Mouse (Mus musculus): ENCODE results near the gene Wscd2. TPM values are rescaled to one million over a fixed set of nuclear protein-coding genes. Genes with fewer than 3 reads are reported as not detected.

Gene Wscd2
- under 1 TPM in 7 of 26 experiments, not detected in 19; 0.27 to 0.69 (median 0.44) TPM for total RNA-seq (2018; cell fraction: chromatin; rRNA removed)
- under 1 TPM in 8 of 26 experiments, not detected in 18; 0.04 to 0.33 (median 0.11) TPM for total RNA-seq (2018; cell fraction: cytosol; rRNA removed)
- total RNA-seq (2018; cell fraction: nucleus; rRNA removed): under 1 TPM in 8 of 26 experiments, not detected in 18; 0.16 to 0.91 (median 0.24) TPM
- not detected in 3 replicates for polyA plus RNA-seq (2018)

GRCm38 (mm10) chr5:113490033-113490432 lies at the start of gene Wscd2:
TSS of gene Wscd2 (plus strand) at chr5:113490333.
- no peak within 1 kb of the TSS for H3K27ac ChIP-seq
- WGBS (ENCODE audit: missing documents): 74% methylated on average over 5 of the region's 6 CpGs
- no peaks in the 10 kb centered on the region for H3K36me3 ChIP-seq (ENCODE audit: inconsistent target)
- H3K79me2 ChIP-seq (ENCODE audit: inconsistent target): no peaks in the 10 kb centered on the region
- H3K4me3 ChIP-seq (ENCODE audit: inconsistent target): no peak within 1 kb of the TSS

DNA sequence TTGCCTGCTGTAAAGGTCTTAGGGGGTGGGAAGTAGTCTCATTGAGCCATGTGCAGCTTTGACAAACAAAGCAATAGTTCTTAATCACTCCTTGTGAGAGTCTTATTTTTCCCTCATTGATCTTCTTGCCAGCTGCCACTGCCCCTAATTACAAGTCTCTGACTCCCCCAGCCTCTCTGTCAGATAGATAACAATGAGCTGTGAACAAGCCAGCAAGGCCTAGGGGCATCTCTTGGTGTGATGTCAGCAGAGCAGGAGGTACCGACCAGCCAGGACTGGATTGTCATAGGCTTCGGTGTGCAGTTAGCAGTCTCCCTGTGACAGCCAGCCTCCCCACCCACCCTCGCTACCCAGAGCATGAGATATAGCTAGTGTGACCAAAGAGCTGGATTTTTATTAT lies 48.0 kb upstream of the Wscd2 start:
- Histone ChIP-seq H3K36me3 (ENCODE audit: inconsistent target) (no peaks in the 10 kb centered on the region), H3K79me2 (ENCODE audit: inconsistent target) (no peaks in the 10 kb centered on the region), H3K4me3 (ENCODE audit: inconsistent target) (no peak overlapping the region), H3K27ac (no peak overlapping the region)
- 64% methylated on average over 2 of the region's 3 CpGs for WGBS (ENCODE audit: missing documents)

DNA sequence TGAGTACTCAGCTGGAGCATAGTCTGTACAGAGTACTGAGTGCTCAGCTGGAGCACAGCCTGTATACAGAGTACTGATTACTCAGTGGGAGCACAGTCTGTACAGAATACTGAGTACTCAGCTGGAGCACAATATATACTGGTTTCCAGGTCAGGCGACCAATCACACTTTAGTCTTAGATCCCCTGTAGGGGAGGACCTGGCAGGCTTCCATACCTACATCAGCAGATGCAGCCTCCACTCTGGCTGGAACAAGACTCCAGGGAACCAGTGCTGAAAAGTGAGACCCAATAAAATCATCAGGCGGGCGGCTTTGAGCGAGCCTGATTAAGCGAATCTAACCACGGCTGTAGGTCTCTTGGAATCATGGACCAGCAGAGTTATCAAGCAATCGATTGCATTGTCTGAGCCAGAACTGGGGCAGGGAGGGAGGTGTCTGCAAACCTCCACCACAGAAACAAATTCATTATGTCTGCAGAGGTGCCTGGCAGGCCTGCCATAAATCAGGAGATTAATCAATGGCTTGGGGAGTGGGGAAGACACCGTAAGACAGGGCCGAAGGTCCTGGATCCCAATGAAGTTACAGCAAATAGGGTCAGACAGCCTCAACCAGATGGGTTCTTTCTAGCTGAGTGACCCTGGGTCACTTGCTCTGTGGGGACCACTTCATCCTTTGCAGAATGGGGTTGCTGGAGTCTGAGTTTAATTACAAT lies 42.0 kb upstream of the Wscd2 start:
- H3K79me2 ChIP-seq (ENCODE audit: inconsistent target): no peaks in the 10 kb centered on the region
- H3K4me3 ChIP-seq (ENCODE audit: inconsistent target): no peak overlapping the region
- WGBS (ENCODE audit: missing documents): 77% methylated on average over 9 of the region's 9 CpGs
- H3K36me3 ChIP-seq (ENCODE audit: inconsistent target): no peaks in the 10 kb centered on the region
- H3K27ac ChIP-seq: no peak overlapping the region

DNA sequence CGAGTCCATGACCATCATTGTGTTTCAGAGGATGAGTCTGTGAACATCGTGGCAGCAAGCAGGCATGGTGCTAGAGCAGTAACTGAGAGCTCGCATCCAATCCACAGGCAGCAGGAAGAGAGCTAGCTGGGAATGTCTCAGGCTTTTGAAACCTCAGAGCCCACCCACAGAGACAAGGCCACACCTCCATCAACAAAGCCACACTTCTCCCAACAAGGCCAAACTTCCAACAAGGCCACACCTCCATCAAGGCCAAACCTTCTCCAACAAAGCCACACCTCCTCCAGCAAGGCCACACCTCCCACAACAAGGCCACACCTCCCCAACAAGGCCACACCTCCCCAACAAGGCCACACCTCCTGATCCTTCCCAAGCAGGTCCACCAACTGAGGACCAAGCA lies 40.8 kb upstream of the Wscd2 start:
- 83% methylated on average over 3 of the region's 3 CpGs for WGBS (ENCODE audit: missing documents)
- Histone ChIP-seq H3K27ac (no peak overlapping the region), H3K4me3 (ENCODE audit: inconsistent target) (no peak overlapping the region), H3K36me3 (ENCODE audit: inconsistent target) (no peaks in the 10 kb centered on the region), H3K79me2 (ENCODE audit: inconsistent target) (no peaks in the 10 kb centered on the region)

DNA sequence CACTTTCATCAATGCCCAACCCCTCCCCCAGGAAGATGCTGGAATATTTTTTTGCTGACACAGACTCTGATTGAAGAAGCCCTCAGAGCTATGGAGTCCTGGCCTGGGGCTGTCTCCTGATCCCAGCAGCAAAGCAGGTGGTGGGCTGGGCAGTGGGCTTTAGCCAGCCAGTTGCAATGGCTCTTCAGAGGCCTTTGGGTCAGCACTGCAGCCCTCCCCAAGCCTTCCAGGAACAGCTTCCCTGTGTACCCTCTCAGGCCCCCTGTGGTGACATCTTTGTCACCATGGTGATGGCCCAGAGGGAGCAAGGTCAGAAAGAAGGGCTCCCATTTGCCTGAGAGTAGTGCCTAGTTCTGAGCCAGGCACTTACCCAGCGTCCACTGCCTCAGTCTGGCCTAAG lies 37.4 kb upstream of the Wscd2 start:
- no peak overlapping the region for H3K27ac ChIP-seq
- H3K36me3 ChIP-seq (ENCODE audit: inconsistent target): no peaks in the 10 kb centered on the region
- no peaks in the 10 kb centered on the region for H3K79me2 ChIP-seq (ENCODE audit: inconsistent target)
- WGBS (ENCODE audit: missing documents): 42% methylated on average over 1 of the region's 1 CpGs
- H3K4me3 ChIP-seq (ENCODE audit: inconsistent target): no peak overlapping the region

DNA sequence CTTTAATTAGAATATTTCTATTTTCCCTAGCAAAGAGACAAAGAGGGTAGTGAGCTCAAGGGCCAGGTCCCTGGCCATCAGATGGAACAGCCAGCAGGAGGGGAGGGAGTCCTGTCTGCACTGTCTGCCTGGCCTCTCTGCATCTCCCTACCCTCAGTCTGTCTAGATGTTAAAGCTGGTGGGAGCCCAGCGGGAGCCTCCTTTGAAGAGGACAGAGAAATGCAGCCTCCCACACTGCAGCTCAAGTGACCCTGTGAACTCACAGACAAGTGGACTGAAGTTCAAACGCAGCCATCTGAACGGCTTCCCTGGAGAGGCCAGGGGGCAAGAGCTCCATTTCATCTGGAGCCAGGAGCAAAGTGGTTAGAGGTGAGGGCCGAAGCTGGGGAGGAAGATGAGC lies 36.8 kb upstream of the Wscd2 start:
- Histone ChIP-seq H3K4me3 (ENCODE audit: inconsistent target) (no peak overlapping the region), H3K36me3 (ENCODE audit: inconsistent target) (no peaks in the 10 kb centered on the region), H3K79me2 (ENCODE audit: inconsistent target) (no peaks in the 10 kb centered on the region), H3K27ac (no peak overlapping the region)
- 15% methylated on average over 4 of the region's 4 CpGs for WGBS (ENCODE audit: missing documents)

DNA sequence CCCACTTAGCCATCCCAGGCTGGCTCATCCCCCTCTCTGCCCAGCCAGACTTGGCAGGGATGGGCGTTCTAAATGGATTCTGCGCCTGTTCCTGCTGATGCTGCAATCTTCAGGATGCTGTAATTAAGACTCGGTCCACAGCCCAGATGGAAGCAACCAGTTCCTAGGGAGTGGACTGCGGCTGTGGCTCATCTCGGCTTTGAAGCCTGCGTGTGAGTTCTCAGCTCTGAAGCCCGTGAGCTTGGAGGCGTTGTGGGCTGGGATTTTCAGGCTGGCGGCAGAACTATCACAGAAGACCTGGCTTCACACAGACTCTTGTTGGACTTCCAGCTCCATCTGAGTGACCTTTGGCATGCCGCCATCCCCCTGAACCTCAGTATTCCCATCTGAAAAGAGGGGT lies 34.1 kb upstream of the Wscd2 start:
- H3K79me2 ChIP-seq (ENCODE audit: inconsistent target): no peaks in the 10 kb centered on the region
- WGBS (ENCODE audit: missing documents): 89% methylated on average over 10 of the region's 10 CpGs
- H3K27ac ChIP-seq: no peak overlapping the region
- no peak overlapping the region for H3K4me3 ChIP-seq (ENCODE audit: inconsistent target)
- H3K36me3 ChIP-seq (ENCODE audit: inconsistent target): no peaks in the 10 kb centered on the region

DNA sequence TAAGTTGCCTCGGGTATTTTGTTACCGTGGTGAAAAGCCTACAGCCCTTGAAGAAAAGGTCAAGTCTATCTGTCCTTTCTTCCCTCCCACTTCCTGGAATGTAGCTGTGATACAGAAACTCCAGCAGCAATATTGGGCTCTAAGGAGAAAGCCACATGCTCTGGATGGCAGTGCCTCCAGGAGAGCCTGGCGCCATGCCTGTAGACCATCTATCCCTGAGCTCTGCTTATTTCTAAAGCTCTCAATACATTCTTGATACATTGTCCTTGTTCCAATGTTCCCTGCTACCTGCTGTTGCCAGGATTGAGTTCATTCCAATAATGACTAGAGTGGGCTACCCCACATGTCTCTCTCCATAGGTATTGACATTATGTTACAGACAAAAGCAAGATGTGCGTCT lies 33.4 kb upstream of the Wscd2 start:
- 94% methylated on average over 4 of the region's 4 CpGs for WGBS (ENCODE audit: missing documents)
- Histone ChIP-seq H3K79me2 (ENCODE audit: inconsistent target) (no peaks in the 10 kb centered on the region), H3K4me3 (ENCODE audit: inconsistent target) (no peak overlapping the region), H3K36me3 (ENCODE audit: inconsistent target) (no peaks in the 10 kb centered on the region), H3K27ac (no peak overlapping the region)

DNA sequence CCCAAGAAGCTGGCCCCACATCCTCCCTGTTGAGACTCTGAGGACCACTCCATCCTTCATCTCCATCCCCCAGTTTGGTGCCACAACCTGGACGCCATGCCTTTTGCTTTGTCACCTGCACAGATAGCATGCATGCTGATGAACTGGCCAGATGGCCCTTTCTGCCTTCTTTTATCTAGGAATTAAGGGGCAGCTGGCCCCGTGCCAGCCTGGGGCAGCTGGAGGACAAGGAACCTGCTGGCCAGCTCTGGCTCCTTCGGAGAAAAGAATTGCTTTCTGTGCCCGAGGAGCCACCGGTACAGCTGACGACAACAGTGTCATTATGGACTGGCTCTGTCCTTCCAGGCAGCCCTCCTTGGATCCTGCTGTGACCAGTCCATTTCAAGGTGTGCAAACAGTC lies 32.9 kb upstream of the Wscd2 start:
- H3K27ac ChIP-seq: no peak overlapping the region
- no peak overlapping the region for H3K4me3 ChIP-seq (ENCODE audit: inconsistent target)
- H3K79me2 ChIP-seq (ENCODE audit: inconsistent target): no peaks in the 10 kb centered on the region
- 74% methylated on average over 6 of the region's 6 CpGs for WGBS (ENCODE audit: missing documents)
- H3K36me3 ChIP-seq (ENCODE audit: inconsistent target): no peaks in the 10 kb centered on the region

DNA sequence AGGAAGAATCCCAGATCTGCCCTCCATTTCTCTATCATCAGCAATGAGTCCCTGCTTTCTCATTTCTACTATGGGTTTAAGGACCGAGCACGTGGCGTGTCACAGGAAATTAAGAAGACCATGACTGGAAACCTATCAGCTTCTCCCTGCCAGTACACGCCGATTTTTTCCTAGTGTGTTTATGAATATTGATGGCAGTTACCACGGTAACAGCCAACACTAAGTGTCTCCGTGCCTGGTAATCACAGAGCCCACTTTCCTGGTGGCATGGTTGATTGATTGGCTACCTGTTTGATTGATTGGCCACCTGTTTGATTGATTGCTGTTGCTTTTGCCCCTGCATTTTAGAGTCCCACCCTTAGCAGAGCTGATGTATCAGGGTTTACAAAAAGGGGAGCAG lies 30.2 kb upstream of the Wscd2 start:
- H3K4me3 ChIP-seq (ENCODE audit: inconsistent target): no peak overlapping the region
- H3K36me3 ChIP-seq (ENCODE audit: inconsistent target): no peaks in the 10 kb centered on the region
- WGBS (ENCODE audit: missing documents): 85% methylated on average over 7 of the region's 7 CpGs
- no peak overlapping the region for H3K27ac ChIP-seq
- no peaks in the 10 kb centered on the region for H3K79me2 ChIP-seq (ENCODE audit: inconsistent target)

- WGBS (ENCODE audit: missing documents): 12% methylated on average over 16 of the region's 16 CpGs
- Histone ChIP-seq H3K27ac (no peak overlapping the region), H3K4me3 (ENCODE audit: inconsistent target) (no peak overlapping the region), H3K36me3 (ENCODE audit: inconsistent target) (no peaks in the 10 kb centered on the region), H3K79me2 (ENCODE audit: inconsistent target) (no peaks in the 10 kb centered on the region)
Observed at GRCm38 (mm10) chr5:113461582-113461981, 28.6 kb upstream of the Wscd2 start.

- Histone ChIP-seq H3K4me3 (ENCODE audit: inconsistent target) (no peak overlapping the region), H3K27ac (no peak overlapping the region), H3K79me2 (ENCODE audit: inconsistent target) (no peaks in the 10 kb centered on the region), H3K36me3 (ENCODE audit: inconsistent target) (no peaks in the 10 kb centered on the region)
- 44% methylated on average over 21 of the region's 21 CpGs for WGBS (ENCODE audit: missing documents)
Observed at GRCm38 (mm10) chr5:113461998-113462625, 28.0 kb upstream of the Wscd2 start.

GRCm38 (mm10) chr5:113464731-113465130 lies 25.4 kb upstream of the Wscd2 start:
- Histone ChIP-seq H3K79me2 (ENCODE audit: inconsistent target) (no peaks in the 10 kb centered on the region), H3K27ac (no peak overlapping the region), H3K4me3 (ENCODE audit: inconsistent target) (no peak overlapping the region), H3K36me3 (ENCODE audit: inconsistent target) (no peaks in the 10 kb centered on the region)
- 87% methylated on average over 6 of the region's 6 CpGs for WGBS (ENCODE audit: missing documents)

DNA sequence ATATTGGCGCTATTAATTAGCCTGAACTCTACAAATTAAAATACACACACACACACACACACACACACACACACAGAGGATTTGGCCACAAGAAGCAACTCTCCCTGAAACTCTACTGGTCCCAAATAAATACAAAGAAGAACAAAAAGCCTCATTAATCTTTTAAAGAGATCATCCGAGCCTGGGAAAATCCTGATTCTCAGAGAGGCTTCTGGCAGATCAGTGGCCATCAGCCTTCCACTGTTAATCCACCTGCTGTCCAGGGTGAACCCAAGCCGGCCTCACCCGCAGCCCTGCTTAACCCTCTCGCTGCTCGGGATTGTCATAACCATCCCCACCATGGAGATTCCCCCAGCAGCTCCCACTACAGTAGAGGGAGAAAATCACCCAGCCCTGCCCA lies 23.6 kb upstream of the Wscd2 start:
- Histone ChIP-seq H3K36me3 (ENCODE audit: inconsistent target) (no peaks in the 10 kb centered on the region), H3K79me2 (ENCODE audit: inconsistent target) (no peaks in the 10 kb centered on the region), H3K4me3 (ENCODE audit: inconsistent target) (no peak overlapping the region), H3K27ac (no peak overlapping the region)
- 71% methylated on average over 6 of the region's 6 CpGs for WGBS (ENCODE audit: missing documents)

DNA sequence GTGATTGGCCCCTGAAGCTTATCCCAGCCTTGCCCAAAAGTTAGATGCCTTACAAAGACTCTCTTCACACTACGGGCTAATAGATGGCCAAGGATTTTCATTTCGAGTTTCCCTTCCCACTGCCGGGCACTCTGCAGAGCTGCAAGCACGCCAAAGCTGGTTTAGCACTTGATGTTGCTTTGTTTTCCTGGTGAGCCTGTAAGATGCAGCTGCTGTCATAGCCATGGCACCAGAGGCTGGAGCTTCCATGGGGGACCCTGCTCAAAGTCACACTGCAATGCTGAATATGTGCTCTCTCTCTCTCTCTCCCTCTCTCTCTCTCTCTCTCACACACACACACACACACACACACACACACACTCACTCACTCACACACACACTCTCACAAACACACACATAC lies 23.1 kb upstream of the Wscd2 start:
- Histone ChIP-seq H3K36me3 (ENCODE audit: inconsistent target) (no peaks in the 10 kb centered on the region), H3K4me3 (ENCODE audit: inconsistent target) (no peak overlapping the region), H3K27ac (no peak overlapping the region), H3K79me2 (ENCODE audit: inconsistent target) (no peaks in the 10 kb centered on the region)
- 50% methylated on average over 4 of the region's 4 CpGs for WGBS (ENCODE audit: missing documents)

Measured in macrophage (primary cell).